Mouse (Mus musculus) embryo, embryonic 11 days (tissue): ENCODE results near the gene Bsn.
"Not testable (repeated sequence)": the region's sequence is repeated elsewhere in the genome, so short reads cannot be mapped to it uniquely, and the experiment has no call there.

Experiments
- DNase-seq: peaks from one replicate; pipeline ENCODE4 v3.0.0-alpha.2; 2015

Gene Bsn

GRCm38 (mm10) chr9:108196920-108197677 is 6.9 kb upstream of the Bsn start:
- DNase-seq: peak; percentile 62

- not testable (repeated sequence) for DNase-seq
Observed at GRCm38 (mm10) chr9:108196222-108196621, 6.0 kb upstream of the Bsn start.

GRCm38 (mm10) chr9:108189488-108189786 is 747 bp downstream of the Bsn start:
- peak; percentile 12 for DNase-seq

GRCm38 (mm10) chr9:108189023-108189422 is 1.2 kb downstream of the Bsn start:
- DNase-seq: no peak

GRCm38 (mm10) chr9:108188511-108188910 is 1.7 kb downstream of the Bsn start:
- DNase-seq: no peak

GRCm38 (mm10) chr9:108187616-108188015 is 2.6 kb downstream of the Bsn start:
- DNase-seq: no peak

- DNase-seq: no peak
Observed at GRCm38 (mm10) chr9:108185786-108186185, 4.4 kb downstream of the Bsn start.

- no peak for DNase-seq
Observed at GRCm38 (mm10) chr9:108183531-108183994, 6.6 kb downstream of the Bsn start.

GRCm38 (mm10) chr9:108182806-108183506 is 7.2 kb downstream of the Bsn start:
- no peak for DNase-seq

GRCm38 (mm10) chr9:108178391-108178790 is 11.8 kb downstream of the Bsn start:
- no peak for DNase-seq

GRCm38 (mm10) chr9:108175116-108175838 is 14.9 kb downstream of the Bsn start:
- no peak for DNase-seq

GRCm38 (mm10) chr9:108172777-108173350 is 17.3 kb downstream of the Bsn start:
- DNase-seq: no peak

- DNase-seq: no peak
Observed at GRCm38 (mm10) chr9:108169751-108170150, 20.4 kb downstream of the Bsn start.

GRCm38 (mm10) chr9:108165143-108165542 is 25.0 kb downstream of the Bsn start:
- DNase-seq: no peak

- no peak for DNase-seq
Observed at GRCm38 (mm10) chr9:108163646-108164284, 26.4 kb downstream of the Bsn start.

GRCm38 (mm10) chr9:108157891-108158290 is 32.3 kb downstream of the Bsn start:
- no peak for DNase-seq

- DNase-seq: no peak
Observed at GRCm38 (mm10) chr9:108157451-108157850, 32.7 kb downstream of the Bsn start.

GRCm38 (mm10) chr9:108156786-108157185 is 33.4 kb downstream of the Bsn start:
- DNase-seq: no peak

GRCm38 (mm10) chr9:108154814-108155213 is 35.4 kb downstream of the Bsn start:
- no peak for DNase-seq

- DNase-seq: no peak
Observed at GRCm38 (mm10) chr9:108153516-108154448, 36.4 kb downstream of the Bsn start.

- DNase-seq: no peak
Observed at GRCm38 (mm10) chr9:108150486-108150885, 39.7 kb downstream of the Bsn start.

- peak; percentile 45 for DNase-seq
Observed at GRCm38 (mm10) chr9:108149817-108150216, 40.4 kb downstream of the Bsn start.
